8 mouse cellular contexts compared by ENCODE assay signal in genomic region chr3:88552676-88553524, GRCm38 (mm10). TPM values are rescaled to one million over a fixed set of nuclear protein-coding genes. Genes with fewer than 3 reads are reported as not detected.
DNase-seq lines count a peak whose midpoint lies in the region; ATAC-seq and TF ChIP-seq lines count a peak whose summit lies in the region.

Gene Lamtor2, minus strand, starts transcription at chr3:88553074.

- H3K4me1 ChIP-seq in embryonic facial prominence, embryonic 14.5 days (ENCODE audit: control insufficient read depth, insufficient read depth, low read length) = peaks cover 13% of the 10 kb centered on the region
- peaks cover 3% of the 10 kb centered on the region for H3K4me1 ChIP-seq in heart, adult 2 months (ENCODE audit: control insufficient read depth, insufficient read depth, low read length)
- H3K4me1 ChIP-seq in limb, embryonic 13.5 days = peaks cover 26% of the 10 kb centered on the region
- H3K4me1 ChIP-seq in midbrain, embryonic 16.5 days (ENCODE audit: control insufficient read depth, insufficient read depth, low read length) = peaks cover 26% of the 10 kb centered on the region

- TF ChIP-seq EP300 in heart, adult 2 months (IDR thresholded peaks at IDR 0.05; ENCODE audit: insufficient read depth, low read depth, low read length) = peak; percentile 51; the same call in 1 of the 2 replicates

- no peaks in the 10 kb centered on the region for H3K9me3 ChIP-seq in embryonic facial prominence, embryonic 14.5 days (ENCODE audit: control insufficient read depth, low read length)
- H3K9me3 ChIP-seq in limb, embryonic 13.5 days = no peaks in the 10 kb centered on the region
- no peaks in the 10 kb centered on the region for H3K9me3 ChIP-seq in midbrain, embryonic 16.5 days (replicated peaks; ENCODE audit: control insufficient read depth, low read length, poor library complexity, severe bottlenecking)

- peak within 1 kb of the TSS; percentile 88 for H3K9ac ChIP-seq in embryonic facial prominence, embryonic 14.5 days (ENCODE audit: low read depth, low read length)
- H3K9ac ChIP-seq in heart, adult 2 months (ENCODE audit: low read depth, low read length) = peak within 1 kb of the TSS; percentile 79
- peak within 1 kb of the TSS; percentile 94 for H3K9ac ChIP-seq in limb, embryonic 13.5 days
- peak within 1 kb of the TSS; percentile 96 for H3K9ac ChIP-seq in midbrain, embryonic 16.5 days (ENCODE audit: low read depth, low read length)

- H3K27ac ChIP-seq in embryonic facial prominence, embryonic 14.5 days (replicated peaks; ENCODE audit: low read depth, low read length) = peak within 1 kb of the TSS; percentile 97
- peak within 1 kb of the TSS; percentile 97 for H3K27ac ChIP-seq in heart, adult 2 months
- peak within 1 kb of the TSS; percentile 95 for H3K27ac ChIP-seq in limb, embryonic 13.5 days
- peak within 1 kb of the TSS; percentile 93 for H3K27ac ChIP-seq in midbrain, embryonic 16.5 days (ENCODE audit: low read length)

- peak; percentile 92 for ATAC-seq in embryonic facial prominence, embryonic 14.5 days (ENCODE audit: low read depth)
- peak; percentile 90 for ATAC-seq in limb, embryonic 13.5 days (ENCODE audit: low FRiP score, low read depth)
- ATAC-seq in midbrain, embryonic 16.5 days = peak; percentile 93

- peak; percentile 96 for TF ChIP-seq POLR2A in heart, adult 2 months (IDR thresholded peaks at IDR 0.05; ENCODE audit: insufficient read depth, low read depth, low read length)

- no peaks in the 10 kb centered on the region for H3K27me3 ChIP-seq in embryonic facial prominence, embryonic 14.5 days (replicated peaks; ENCODE audit: control insufficient read depth, insufficient read depth, low read length)
- no peaks in the 10 kb centered on the region for H3K27me3 ChIP-seq in heart, adult 2 months (ENCODE audit: control insufficient read depth, insufficient read depth, low read length)
- no peaks in the 10 kb centered on the region for H3K27me3 ChIP-seq in limb, embryonic 13.5 days
- H3K27me3 ChIP-seq in midbrain, embryonic 16.5 days (ENCODE audit: control insufficient read depth, insufficient read depth, low read depth, low read length) = no peaks in the 10 kb centered on the region

- DNase-seq in 3T3-L1 (ENCODE audit: low read depth, low spot score) = peak; percentile 99
- DNase-seq in adrenal gland, postnatal 4 days (ENCODE audit: low spot score in 2 of 2) = peak; percentile 76 to 93
- peak; percentile 99 for DNase-seq in embryonic facial prominence, embryonic 14.5 days (ENCODE audit: low spot score)
- DNase-seq in heart, adult 2 months = peak; percentile 97 to 98
- peak; percentile 99 for DNase-seq in kidney, adult 8-10 months
- peak; percentile 87 to 97 for DNase-seq in spleen, postnatal 10 days (ENCODE audit: low spot score in 2 of 2)

- TF ChIP-seq CTCF in heart, adult 2 months (IDR thresholded peaks at IDR 0.05) = no peak

- peak within 1 kb of the TSS; percentile 86 for H3K4me2 ChIP-seq in embryonic facial prominence, embryonic 14.5 days (ENCODE audit: low read depth, low read length)
- H3K4me2 ChIP-seq in limb, embryonic 13.5 days (replicated peaks) = peak within 1 kb of the TSS; percentile 81
- H3K4me2 ChIP-seq in midbrain, embryonic 16.5 days (ENCODE audit: low read length) = peak within 1 kb of the TSS; percentile 88

- H3K79me2 ChIP-seq in heart, adult 2 months (replicated peaks; ENCODE audit: control insufficient read depth, insufficient read depth, low read length) = no peaks in the 10 kb centered on the region

- peak within 1 kb of the TSS; percentile 89 for H3K4me3 ChIP-seq in embryonic facial prominence, embryonic 14.5 days (ENCODE audit: low read depth, low read length)
- H3K4me3 ChIP-seq in heart, adult 2 months = peak within 1 kb of the TSS; percentile 55
- H3K4me3 ChIP-seq in limb, embryonic 13.5 days = peak within 1 kb of the TSS; percentile 92
- peak within 1 kb of the TSS; percentile 90 for H3K4me3 ChIP-seq in midbrain, embryonic 16.5 days (ENCODE audit: low read depth, low read length)

- WGBS in embryonic facial prominence, embryonic 14.5 days = under 1% methylated on average over 48 of the region's 48 CpGs
- WGBS in heart, adult 2 months = under 1% methylated on average over 48 of the region's 48 CpGs
- WGBS in limb, embryonic 13.5 days = under 1% methylated on average over 48 of the region's 48 CpGs
- under 1% methylated on average over 48 of the region's 48 CpGs for WGBS in midbrain, embryonic 16.5 days

- intact Hi-C loops in heart, adult 2 months (cut with DNase I) = loop anchor here (2.0 to 10.0 kb wide), 3 partner anchors 18 to 622 kb away; partner anchors contain the start of gene Scamp3

- peaks cover 25% of the 10 kb centered on the region for H3K36me3 ChIP-seq in embryonic facial prominence, embryonic 14.5 days (ENCODE audit: control insufficient read depth, insufficient read depth, low read length)
- no peaks in the 10 kb centered on the region for H3K36me3 ChIP-seq in heart, adult 2 months (ENCODE audit: control insufficient read depth, insufficient read depth, low read length)
- H3K36me3 ChIP-seq in limb, embryonic 13.5 days = peaks cover 24% of the 10 kb centered on the region
- peaks cover 9% of the 10 kb centered on the region for H3K36me3 ChIP-seq in midbrain, embryonic 16.5 days (ENCODE audit: control insufficient read depth, insufficient read depth, low read length)

RNA-seq across cellular contexts. Expression of gene Lamtor2, which starts in this region (rescaled TPM):
- 100 to 1,000 TPM; 108 to 113 TPM for total RNA-seq in adrenal gland, postnatal 4 days (2021)
- polyA plus RNA-seq in embryonic facial prominence, embryonic 14.5 days (2014; fragmentation: Nextera tagmentation; extraction: Ambion mirVana) = 97.9 and 107 TPM in 2 replicates
- 100 to 1,000 TPM in 1 of 2 experiments, 10 to 100 TPM in 1; 94.3 to 104 TPM for total RNA-seq in heart, adult 2 months (2021)
- polyA plus RNA-seq in heart, adult 2 months (2012; rRNA removed) = 118 TPM in 2 replicates
- polyA plus RNA-seq in limb, embryonic 13.5 days (2015; fragmentation: Nextera tagmentation; extraction: Ambion mirVana) = 147 and 154 TPM in 2 replicates
- 181 and 193 TPM in 2 replicates for polyA plus RNA-seq in midbrain, embryonic 16.5 days (2015; fragmentation: Nextera tagmentation; extraction: Ambion mirVana)

Comparison
In these comparisons a context has a peak if more than half of its experiments do, and no peak if none do; other contexts are left out.
1. Peak in every context shown above with its lines: DNase-seq, ATAC-seq, H3K4me3 ChIP-seq and H3K27ac ChIP-seq.